Mouse (Mus musculus) olfactory bulb, adult 2 months (tissue): ENCODE data around the gene Foxo6. TPM values are rescaled to one million over a fixed set of nuclear protein-coding genes. Genes with fewer than 3 reads are reported as not detected.

ENCODE experiments used
- H3K27ac ChIP-seq: fragments of 200-500 bp; 2 replicates; pipeline ENCODE4 v1.5.1; 2012; ENCODE audit warnings: low read depth, low read length; ENCODE audit not compliant: insufficient read depth
- H3K4me1 ChIP-seq: fragments of 200-500 bp; 2 replicates; pipeline ENCODE4 v1.6.1; 2012; ENCODE audit warnings: low read length; ENCODE audit not compliant: control insufficient read depth, insufficient read depth
- H3K4me3 ChIP-seq: fragments of 200-500 bp; 2 replicates; pipeline ENCODE4 v1.5.1; 2012; ENCODE audit warnings: mild to moderate bottlenecking, low read depth, low read length, moderate library complexity; ENCODE audit not compliant: insufficient read depth
- CTCF ChIP-seq: fragments of 200-500 bp; IDR thresholded peaks from 2 replicates; pipeline ENCODE4 v1.5.1; 2012; ENCODE audit warnings: low read depth, mild to moderate bottlenecking, low read length, moderate library complexity; ENCODE audit not compliant: insufficient read depth
- POLR2A ChIP-seq: fragments of 200-500 bp; IDR thresholded peaks from 2 replicates; pipeline ENCODE4 v1.6.1; 2012; ENCODE audit warnings: mild to moderate bottlenecking, low read depth, low read length, moderate library complexity; ENCODE audit not compliant: insufficient read depth
- WGBS: fragments of 180-500 bp; shearing (Covaris S2); methylation state at CpG from one replicate; pipeline ENCODE4 v1.1.7; 2018; 5-methylcytosine and 5-hydroxymethylcytosine counted together
- polyA plus RNA-seq: library from polyadenylated mRNA; stranded (reverse); fragments of >200 nt; gene quantifications from 2 replicates; pipeline ENCODE4 v1.2.4, GENCODE M21; 2012; ENCODE audit warnings: low replicate concordance; ENCODE audit not compliant: missing spikeins, insufficient read depth, insufficient read length

Gene Foxo6
- polyA plus RNA-seq, 1 experiment: not detected

DNA sequence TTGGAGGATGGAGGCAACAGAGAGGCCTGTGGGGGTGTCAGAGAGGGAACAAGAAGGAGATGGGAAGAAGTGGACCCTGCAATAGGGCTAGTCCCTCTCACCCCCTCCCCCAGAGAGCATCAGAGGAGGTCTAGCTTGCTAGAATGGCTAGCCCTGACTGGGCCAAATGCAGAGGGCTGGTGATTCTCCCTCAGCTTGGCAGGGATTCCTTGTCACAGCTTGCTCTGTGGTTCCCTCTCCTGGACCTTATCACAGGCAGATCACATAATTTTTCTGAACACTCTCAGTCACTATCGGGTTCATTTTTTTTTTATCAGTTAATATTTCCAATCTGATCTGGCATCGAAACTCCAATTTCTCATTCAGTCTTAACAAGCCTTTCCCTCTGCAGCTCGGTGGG is 46.0 kb downstream of the Foxo6 start:
- peaks cover 20% of the 10 kb centered on the region for H3K4me1 ChIP-seq
- WGBS: 78% methylated on average over 3 of the region's 3 CpGs
- H3K27ac ChIP-seq: no peak overlapping the region
- no peak for TF ChIP-seq CTCF
- no peak for TF ChIP-seq POLR2A
- H3K4me3 ChIP-seq: no peak overlapping the region

DNA sequence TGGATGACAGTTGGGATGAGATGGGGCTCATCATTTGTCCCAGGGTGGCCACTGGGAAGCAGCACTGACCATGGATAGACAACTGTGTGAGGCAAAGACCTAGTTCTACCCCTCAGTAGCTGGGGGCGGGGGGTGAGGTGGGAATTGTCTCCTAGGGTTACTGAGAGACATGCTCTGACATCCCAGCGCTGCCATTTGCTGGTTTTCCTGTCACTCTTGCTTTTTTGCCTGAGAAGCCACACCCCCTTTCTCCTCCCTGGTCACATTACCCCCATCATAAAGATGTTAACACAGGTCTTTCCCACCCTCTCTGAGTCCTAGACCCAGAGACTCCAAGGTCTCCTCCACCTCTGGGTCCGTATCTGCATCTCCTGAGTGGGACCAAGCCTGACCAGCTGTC is 47.7 kb downstream of the Foxo6 start:
- no peak for TF ChIP-seq CTCF
- no peak for TF ChIP-seq POLR2A
- no peak overlapping the region for H3K27ac ChIP-seq

DNA sequence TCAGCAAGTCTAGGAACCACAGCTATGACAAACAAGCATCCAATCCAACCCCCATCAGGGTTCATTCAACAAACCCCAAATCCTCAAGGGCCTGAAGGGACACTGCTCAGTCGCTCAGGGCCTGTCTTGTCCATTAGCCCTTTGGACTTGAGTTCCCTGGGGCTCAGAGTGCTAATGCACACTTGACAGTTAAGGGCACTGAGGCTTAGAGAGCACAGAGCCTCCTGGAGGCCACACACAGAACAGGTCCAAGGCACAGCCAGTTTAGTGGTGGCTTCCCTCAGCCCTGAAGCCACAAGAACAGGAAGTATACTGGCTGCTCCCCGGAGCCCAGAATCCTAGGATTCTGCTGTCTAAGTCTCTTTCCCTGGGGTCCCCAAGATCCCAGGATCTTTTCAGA is 53.9 kb downstream of the Foxo6 start:
- no peaks in the 10 kb centered on the region for H3K4me1 ChIP-seq
- H3K27ac ChIP-seq: no peak overlapping the region
- WGBS: 80% methylated on average over 2 of the region's 2 CpGs
- no peak overlapping the region for H3K4me3 ChIP-seq
- no peak for TF ChIP-seq CTCF
- TF ChIP-seq POLR2A: no peak

More for the DNA sequence above, 47.7 kb downstream of the Foxo6 start:
- WGBS: 86% methylated on average over 3 of the region's 3 CpGs
- Histone ChIP-seq H3K4me3 (no peak overlapping the region), H3K4me1 (peaks cover 20% of the 10 kb centered on the region)

DNA sequence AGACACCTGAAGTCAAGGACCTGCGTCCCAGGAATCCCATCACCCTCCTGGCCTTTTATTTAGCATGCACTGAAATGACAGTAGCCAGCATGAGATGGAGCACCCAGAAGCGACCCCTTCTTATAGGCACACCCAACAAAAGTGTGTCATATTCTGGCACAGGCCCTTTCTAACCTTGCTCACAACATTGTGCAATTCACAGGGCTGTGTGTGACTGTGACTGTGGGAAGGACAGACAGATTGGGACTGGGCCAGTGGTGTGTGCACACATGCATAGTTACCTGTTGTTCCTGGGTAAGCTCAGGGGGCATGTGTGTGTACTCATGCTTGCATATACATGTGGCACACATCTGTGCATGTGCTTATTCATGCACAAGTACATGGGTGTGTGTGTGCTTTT is 54.6 kb downstream of the Foxo6 start:
- H3K4me1 ChIP-seq: no peaks in the 10 kb centered on the region
- no peak for TF ChIP-seq CTCF
- no peak for TF ChIP-seq POLR2A
- 98% methylated on average over 2 of the region's 2 CpGs for WGBS

DNA sequence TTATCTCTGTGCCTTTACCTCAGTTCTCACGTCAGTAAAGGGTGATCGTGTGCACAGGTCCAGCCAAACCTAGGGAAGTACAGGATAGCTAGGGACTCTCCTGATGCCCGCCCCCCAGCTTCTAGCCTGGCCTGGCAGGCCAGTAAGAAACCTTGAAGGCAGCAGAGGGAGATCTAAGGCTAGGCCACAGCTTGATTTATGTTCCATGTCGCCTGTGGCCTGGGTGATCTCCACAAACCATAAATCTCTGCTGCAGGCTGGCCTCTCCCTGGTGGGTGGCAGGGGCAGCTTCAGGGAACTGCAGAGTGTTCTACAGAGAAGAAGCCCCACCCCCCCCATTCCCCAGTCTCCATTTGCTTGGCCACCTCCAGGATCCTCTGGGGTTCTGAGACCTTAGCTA is 55.2 kb downstream of the Foxo6 start:
- Histone ChIP-seq H3K27ac (no peak overlapping the region), H3K4me1 (no peaks in the 10 kb centered on the region), H3K4me3 (no peak overlapping the region)
- TF ChIP-seq POLR2A (no peak), CTCF (no peak)
- 93% methylated on average over 4 of the region's 4 CpGs for WGBS

More for the DNA sequence above, 54.6 kb downstream of the Foxo6 start:
- Histone ChIP-seq H3K4me3 (no peak overlapping the region), H3K27ac (no peak overlapping the region)

DNA sequence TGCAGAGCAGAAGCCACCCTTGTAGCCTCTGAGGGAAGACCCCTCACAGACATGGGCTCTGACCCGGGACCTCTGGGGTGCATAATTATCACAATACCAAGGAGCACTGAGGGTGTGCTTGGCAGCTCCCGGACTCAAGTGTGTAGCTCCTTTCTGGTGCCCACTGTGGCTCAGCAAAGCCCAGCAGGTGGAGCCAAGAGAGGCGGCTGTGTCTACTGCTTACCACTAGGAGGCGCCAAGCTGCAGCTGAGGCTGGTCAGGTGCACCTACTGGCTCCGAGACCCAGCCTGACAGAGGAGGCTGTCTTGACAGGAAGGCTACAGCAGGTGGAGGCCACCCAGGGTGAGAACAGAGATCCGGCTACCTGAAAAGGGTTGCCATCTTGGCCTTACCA is 56.9 kb downstream of the Foxo6 start:
- no peak overlapping the region for H3K4me3 ChIP-seq
- peaks cover 3% of the 10 kb centered on the region; the same call in 1 of the 2 replicates for H3K4me1 ChIP-seq
- WGBS: 23% methylated on average over 6 of the region's 6 CpGs
- H3K27ac ChIP-seq: no peak overlapping the region
- TF ChIP-seq CTCF (peak; percentile 85), POLR2A (no peak)

DNA sequence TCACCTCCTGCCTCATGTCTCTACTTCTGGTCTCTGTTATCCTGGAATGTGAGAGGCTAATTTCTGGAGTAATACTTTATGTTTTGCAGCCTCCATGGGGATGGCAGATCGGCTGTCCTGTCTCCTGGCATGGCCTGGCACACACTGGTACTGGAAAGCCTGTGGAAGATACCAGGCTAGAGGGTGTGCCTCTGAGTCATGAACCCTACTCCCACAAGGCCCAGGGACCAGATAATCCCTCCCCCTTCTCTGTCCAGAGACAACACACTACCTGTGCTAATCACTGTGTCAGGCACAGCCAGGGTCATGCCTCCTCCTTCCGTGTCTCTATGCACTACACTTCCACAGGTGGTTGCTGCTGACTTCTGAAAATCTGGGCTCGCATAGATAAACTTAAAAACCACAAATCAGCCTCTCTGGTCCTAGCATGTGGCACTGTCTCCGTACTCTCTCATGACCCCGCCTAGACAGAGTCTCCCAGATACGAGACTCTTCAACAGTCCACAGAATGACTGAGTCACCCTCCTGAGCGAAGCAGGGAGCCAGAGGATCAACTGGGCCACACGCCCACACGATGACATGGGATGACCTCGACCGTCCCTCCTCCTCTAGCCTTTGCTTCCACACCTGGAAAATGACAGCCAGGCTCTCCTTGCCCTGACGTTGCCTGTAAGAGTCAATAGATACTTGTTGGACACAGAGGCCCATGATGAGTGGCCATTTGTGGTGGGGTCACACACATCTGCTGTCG is 57.5 kb downstream of the Foxo6 start:
- peaks cover 3% of the 10 kb centered on the region; the same call in 1 of the 2 replicates for H3K4me1 ChIP-seq
- H3K4me3 ChIP-seq: no peak overlapping the region
- no peak for TF ChIP-seq CTCF
- H3K27ac ChIP-seq: no peak overlapping the region
- WGBS: 86% methylated on average over 13 of the region's 13 CpGs

DNA sequence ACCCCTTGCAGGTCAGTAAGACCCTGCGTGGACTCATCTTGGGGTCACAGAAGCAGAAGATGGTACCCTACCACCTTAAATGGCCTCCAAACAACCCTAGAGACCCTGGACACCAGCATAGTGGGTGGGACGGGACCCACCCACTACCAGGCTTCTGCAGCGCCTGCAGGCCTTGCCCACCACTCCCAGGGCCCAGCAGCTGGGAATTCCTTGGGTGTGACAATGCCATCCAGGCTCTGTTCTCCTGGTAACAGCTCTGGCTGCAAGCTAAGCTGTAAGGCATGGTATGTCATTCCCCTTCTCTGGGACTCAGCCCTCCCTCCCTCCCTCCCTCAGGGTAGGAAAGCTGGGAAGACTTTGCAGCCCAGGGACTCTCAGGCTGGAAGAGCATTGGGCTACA is 58.5 kb downstream of the Foxo6 start:
- Histone ChIP-seq H3K27ac (no peak overlapping the region), H3K4me1 (peaks cover 3% of the 10 kb centered on the region; the same call in 1 of the 2 replicates), H3K4me3 (no peak overlapping the region)
- 91% methylated on average over 3 of the region's 3 CpGs for WGBS
- TF ChIP-seq CTCF (no peak), POLR2A (no peak)

DNA sequence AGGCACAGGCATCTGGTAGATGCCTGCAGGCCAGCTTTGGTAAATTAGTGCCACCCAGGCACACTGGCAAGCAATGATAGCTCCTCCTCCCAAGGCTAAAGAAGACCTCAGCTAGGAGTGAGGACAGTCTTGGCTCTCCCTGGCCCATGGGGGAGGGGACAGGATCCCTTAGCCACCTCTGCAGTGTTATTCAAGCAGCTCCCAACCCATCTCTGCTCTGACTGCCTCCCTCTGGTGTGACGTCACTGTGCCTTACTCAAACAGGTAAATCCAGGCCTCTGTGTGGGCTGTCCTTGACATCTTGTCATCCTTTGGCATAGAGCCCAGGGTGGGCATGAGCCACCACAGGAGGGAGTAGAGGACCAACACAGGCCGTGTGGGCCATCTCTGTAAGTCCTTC is 59.9 kb downstream of the Foxo6 start:
- Histone ChIP-seq H3K4me3 (no peak overlapping the region), H3K4me1 (peaks cover 3% of the 10 kb centered on the region; the same call in 1 of the 2 replicates), H3K27ac (no peak overlapping the region)
- TF ChIP-seq CTCF (no peak), POLR2A (no peak)
- 64% methylated on average over 2 of the region's 2 CpGs for WGBS
